Mouse (Mus musculus): ENCODE results near the gene Atxn2.

DNA sequence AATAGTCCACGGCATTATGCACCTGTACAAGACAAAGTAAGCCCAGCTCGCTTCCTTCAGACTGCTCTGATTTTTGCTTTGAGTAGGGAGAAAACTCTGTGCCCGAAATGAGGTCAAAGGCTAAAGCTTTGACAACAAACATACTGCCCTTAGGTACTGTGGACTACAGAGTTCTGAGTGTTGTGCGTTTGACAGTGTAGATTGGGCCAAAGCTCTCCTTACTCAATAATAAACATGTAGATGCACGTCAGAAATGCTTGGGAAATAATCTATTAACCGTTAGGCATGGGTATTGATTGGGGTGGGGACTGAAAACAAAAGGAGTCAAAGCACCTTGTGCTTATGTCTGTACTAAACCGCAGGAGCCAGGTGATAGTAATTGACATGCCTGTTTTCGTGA, 47.7 kb upstream of the Atxn2 start:
- TF ChIP-seq MYC (IDR thresholded peaks at IDR 0.05; ENCODE audit: low read depth, low read length) (no peak), USF1 (IDR thresholded peaks at IDR 0.05; ENCODE audit: low read depth, low read length) (no peak), CTCF (conservative IDR thresholded peaks at IDR 0.05 in 1 of 2, IDR thresholded peaks at IDR 0.05 in 1 of 2; ENCODE audit: low read depth in 2 of 2, low read length in 2 of 2) (no peak), POLR2AphosphoS2 (IDR thresholded peaks at IDR 0.05; ENCODE audit: low read depth, low read length) (no peak), NELFE (IDR thresholded peaks at IDR 0.05; ENCODE audit: low read depth, low read length) (no peak), ZNF384 (IDR thresholded peaks at IDR 0.05; ENCODE audit: low read depth, low read length) (no peak), EP300 (IDR thresholded peaks at IDR 0.05; ENCODE audit: low read length) (no peak), ELF1 (IDR thresholded peaks at IDR 0.05; ENCODE audit: low read depth, low read length) (no peak)

Data from CH12.LX (cell line).